Mouse (Mus musculus) heart, postnatal 25 days (tissue): ENCODE data around the gene Slc2a6. TPM values are rescaled to one million over a fixed set of nuclear protein-coding genes. Genes with fewer than 3 reads are reported as not detected.

Experiments used
- DNase-seq: peaks from one replicate; pipeline ENCODE4 v3.0.0; 2022; ENCODE audit warnings: low spot score
- intact Hi-C: fragments of 180-260 bp; cut with DNase I; formaldehyde crosslinking; loops from one replicate; pipeline ENCODE4 v1.15.1; 2025
- total RNA-seq, 2 experiments: library from RNA; stranded (reverse); gene quantifications; 2 replicates each; pipeline ENCODE4 v1.2.3; 2021

Slc2a6 gene
- total RNA-seq, 2 experiments from 2014 or later = 0.25 to 0.39 TPM

- no peak for DNase-seq
- intact Hi-C loops = loop anchor here (2.0 to 5.0 kb wide), 2 partner anchors 108 to 392 kb away; no protein-coding TSS in a partner anchor
Measured at GRCm38 (mm10) chr2:27039286-27039685, 11.5 kb upstream of the Slc2a6 start.

GRCm38 (mm10) chr2:27038596-27038995 lies 10.8 kb upstream of the Slc2a6 start:
- intact Hi-C loops = loop anchor here (1.0 to 5.0 kb wide), 4 partner anchors 21 to 391 kb away; no protein-coding TSS in a partner anchor
- DNase-seq = no peak

- intact Hi-C loops = loop anchor here (5.0 kb wide), 1 partner anchor 390 kb away; no protein-coding TSS in a partner anchor
- DNase-seq = no peak
Measured at GRCm38 (mm10) chr2:27037008-27037407, 9.2 kb upstream of the Slc2a6 start.

- no peak for DNase-seq
- intact Hi-C loops = loop anchor here (5.0 kb wide), 1 partner anchor 389 kb away; no protein-coding TSS in a partner anchor
Measured at GRCm38 (mm10) chr2:27036003-27036402, 8.2 kb upstream of the Slc2a6 start.

- no peak for DNase-seq
- intact Hi-C loops = no loop called here
Measured at GRCm38 (mm10) chr2:27032361-27032760, 4.6 kb upstream of the Slc2a6 start.

- no peak for DNase-seq
- intact Hi-C loops = no loop called here
Measured at GRCm38 (mm10) chr2:27028437-27029015, 728 bp upstream of the Slc2a6 start.

GRCm38 (mm10) chr2:27026857-27027617 lies 761 bp downstream of the Slc2a6 start:
- DNase-seq = no peak
- intact Hi-C loops = no loop called here

GRCm38 (mm10) chr2:27026332-27026731 lies 1.5 kb downstream of the Slc2a6 start:
- no peak for DNase-seq
- intact Hi-C loops = no loop called here

- intact Hi-C loops = no loop called here
- no peak for DNase-seq
Measured at GRCm38 (mm10) chr2:27025545-27025944, 2.3 kb downstream of the Slc2a6 start.

- no peak for DNase-seq
- intact Hi-C loops = no loop called here
Measured at GRCm38 (mm10) chr2:27024136-27024535, 3.7 kb downstream of the Slc2a6 start.

- no peak for DNase-seq
Measured at GRCm38 (mm10) chr2:27022612-27023011, 5.2 kb downstream of the Slc2a6 start.

GRCm38 (mm10) chr2:27021103-27021502 lies 6.7 kb downstream of the Slc2a6 start:
- intact Hi-C loops = no loop called here
- DNase-seq = no peak

More at GRCm38 (mm10) chr2:27022612-27023011, 5.2 kb downstream of the Slc2a6 start:
- intact Hi-C loops = no loop called here

GRCm38 (mm10) chr2:27019530-27019929 lies 8.3 kb downstream of the Slc2a6 start:
- DNase-seq = no peak
- intact Hi-C loops = no loop called here

GRCm38 (mm10) chr2:27017802-27018201 lies 10.0 kb downstream of the Slc2a6 start:
- intact Hi-C loops = loop anchor here (1.0 kb wide), 2 partner anchors 20 to 217 kb away; no protein-coding TSS in a partner anchor
- no peak for DNase-seq

GRCm38 (mm10) chr2:27009714-27010244 lies 18.0 kb downstream of the Slc2a6 start, which contains the start of gene Cacfd1:
Cacfd1 (plus strand) TSS chr2:27009926.
- peak; percentile 73 for DNase-seq
- intact Hi-C loops = loop anchor here (5.0 kb wide), 2 partner anchors 77 to 97 kb away; partner anchors contain the start of genes Med22, Rpl7a, Stkld1 and Surf4

GRCm38 (mm10) chr2:27007701-27008100 lies 20.1 kb downstream of the Slc2a6 start:
- no peak for DNase-seq
- intact Hi-C loops = loop anchor here (5.0 kb wide), 1 partner anchor 95 kb away; the partner anchor contains the start of genes Med22 and Rpl7a

- intact Hi-C loops = loop anchor here (5.0 kb wide), 1 partner anchor 94 kb away; the partner anchor contains the start of genes Med22 and Rpl7a
- DNase-seq = no peak
Measured at GRCm38 (mm10) chr2:27006255-27006654, 21.5 kb downstream of the Slc2a6 start.

GRCm38 (mm10) chr2:26997993-26998392 lies 29.8 kb downstream of the Slc2a6 start:
- intact Hi-C loops = no loop called here
- no peak for DNase-seq

- intact Hi-C loops = no loop called here
- DNase-seq = no peak
Measured at GRCm38 (mm10) chr2:26997498-26997897, 30.3 kb downstream of the Slc2a6 start.

GRCm38 (mm10) chr2:26993936-26994335 lies 33.9 kb downstream of the Slc2a6 start:
- no peak for DNase-seq
- intact Hi-C loops = no loop called here
